Comparison of ENCODE assay signal across 18 mouse cellular contexts in the genomic region with DNA sequence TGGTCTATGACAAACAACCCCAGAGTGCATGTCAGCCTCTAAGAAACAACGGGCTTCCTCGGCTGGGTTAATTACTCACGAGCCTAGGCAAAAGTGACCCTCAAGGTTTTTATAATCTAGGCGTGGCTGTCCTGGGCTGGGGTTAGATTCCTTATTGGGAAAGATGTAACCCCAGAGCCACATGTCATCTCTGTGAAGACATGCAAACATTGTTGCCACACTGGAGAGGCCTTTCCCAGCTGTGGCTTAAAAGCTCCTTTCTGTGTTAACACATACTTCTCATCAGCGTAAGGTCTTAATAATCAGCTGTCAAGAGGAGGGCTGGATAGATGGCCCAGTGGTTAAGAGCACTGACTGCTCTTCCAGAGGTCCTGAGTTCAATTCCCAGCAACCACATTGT.
"Had no signal": no experiment of that assay in that cellular context is flagged by ENCODE, and none has a peak within 500 bp of the region (broad histone marks: within the 10 kb centered on the region; RNA-seq: fewer than 3 reads in every experiment).

No protein-coding gene starts in this region.

- H3K4me1 ChIP-seq: lung, embryonic 15.5 days; midbrain, embryonic 10.5 days; midbrain, embryonic 12.5 days; neural tube, embryonic 12.5 days; stomach, embryonic 15.5 days had no signal

- H3K4me2 ChIP-seq: liver, embryonic 11.5 days; lung, embryonic 15.5 days; midbrain, embryonic 12.5 days; neural tube, embryonic 12.5 days; stomach, embryonic 15.5 days had no signal

- H3K9ac ChIP-seq: liver, embryonic 14.5 days; lung, embryonic 15.5 days; midbrain, embryonic 12.5 days; neural tube, embryonic 12.5 days; stomach, embryonic 15.5 days had no signal

- DNase-seq: lung, adult 2 months; lung, postnatal 4 days; midbrain, embryonic 14.5 days; right cerebral cortex, postnatal 14 days; thymus, adult 2 months; thymus, postnatal 25 days; thymus, postnatal 4 days had no signal

- H3K27me3 ChIP-seq: lung, embryonic 15.5 days; midbrain, embryonic 12.5 days; neural tube, embryonic 12.5 days; stomach, embryonic 15.5 days had no signal

- H3K4me3 ChIP-seq: lung, embryonic 15.5 days; midbrain, embryonic 10.5 days; midbrain, embryonic 12.5 days; myocyte; neural tube, embryonic 12.5 days; stomach, embryonic 15.5 days had no signal

- H3K9me3 ChIP-seq: lung, embryonic 15.5 days; midbrain, embryonic 10.5 days; midbrain, embryonic 12.5 days; neural tube, embryonic 12.5 days; stomach, embryonic 15.5 days had no signal

- H3K27ac ChIP-seq: liver, embryonic 14.5 days; lung, embryonic 15.5 days; midbrain, embryonic 10.5 days; midbrain, embryonic 12.5 days; neural tube, embryonic 12.5 days; stomach, embryonic 15.5 days; stomach, postnatal 0 days had no signal

- ATAC-seq: lung, postnatal 0 days; midbrain, embryonic 16.5 days had no signal
